Mouse (Mus musculus): ENCODE data around the gene Abca13. TPM values are rescaled to one million over a fixed set of nuclear protein-coding genes. Genes with fewer than 3 reads are reported as not detected.

Gene Abca13
- polyA plus RNA-seq, 1 experiment = 0.15 TPM

DNA sequence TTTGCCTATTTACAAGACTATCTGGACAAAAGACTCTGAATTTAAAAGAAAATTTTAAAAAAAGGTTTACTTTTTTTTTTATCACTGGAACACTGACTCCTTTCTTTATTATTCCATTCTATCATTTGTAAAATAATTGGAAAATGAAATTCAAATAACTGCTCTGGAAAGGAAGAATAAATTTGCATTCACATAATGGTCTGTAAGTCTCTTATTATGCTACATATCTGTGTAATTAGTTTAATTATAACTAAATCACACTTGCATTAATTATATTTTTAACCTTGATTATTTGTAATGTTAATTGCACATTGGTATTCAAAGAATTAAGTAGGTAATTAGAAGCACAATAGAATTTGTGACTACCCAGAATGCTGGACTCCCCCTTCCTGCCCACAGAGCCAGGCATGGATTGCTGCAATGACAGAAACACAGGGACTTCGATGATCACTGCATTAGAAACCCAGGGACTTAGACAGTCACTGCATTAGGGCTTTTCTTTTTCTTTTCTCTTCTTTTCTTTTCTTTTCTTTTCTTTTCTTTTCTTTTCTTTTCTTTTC is 400.1 kb downstream of the Abca13 start:
- WGBS = 75% methylated on average over 1 of the region's 1 CpGs
- DNase-seq = no peak
- TF ChIP-seq CTCF (IDR thresholded peaks at IDR 0.05; ENCODE audit: borderline replicate concordance, control insufficient read depth, extremely low read depth, insufficient read depth, low read length, poor library complexity) (no peak), POLR2A (IDR thresholded peaks at IDR 0.05; ENCODE audit: control insufficient read depth, extremely low read depth, insufficient read depth, low read length, poor library complexity) (no peak)
- Histone ChIP-seq H3K4me3 (ENCODE audit: control insufficient read depth, insufficient read depth, low read length) (no peak overlapping the region), H3K27ac (ENCODE audit: control insufficient read depth, insufficient read depth, low read length) (no peak overlapping the region), H3K36me3 (ENCODE audit: control insufficient read depth, insufficient read depth, low read length) (no peaks in the 10 kb centered on the region), H3K27me3 (ENCODE audit: control insufficient read depth, insufficient read depth, low read length) (no peaks in the 10 kb centered on the region), H3K4me1 (replicated peaks; ENCODE audit: control insufficient read depth, insufficient read depth, low read length) (no peaks in the 10 kb centered on the region)

DNA sequence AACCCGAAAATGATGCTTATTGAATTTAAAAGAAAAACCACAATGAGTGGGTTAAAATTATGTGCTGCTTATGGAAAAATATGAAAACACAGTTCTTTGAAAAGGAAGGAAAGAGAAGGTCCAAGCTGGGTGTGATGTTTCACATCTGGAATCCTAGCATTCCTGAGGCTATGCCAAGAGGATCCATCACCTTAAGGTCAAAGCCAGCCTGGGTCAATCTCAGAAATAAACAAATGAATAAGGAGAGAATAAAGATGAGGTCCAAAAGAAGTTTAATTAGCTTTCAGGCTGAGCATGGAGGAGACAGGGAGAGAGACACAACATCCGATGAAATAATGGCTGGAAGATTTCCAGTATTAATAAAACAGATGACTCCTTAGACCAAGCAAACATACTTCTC is 405.6 kb downstream of the Abca13 start:
- Histone ChIP-seq H3K4me3 (ENCODE audit: control insufficient read depth, insufficient read depth, low read length) (no peak overlapping the region), H3K27ac (ENCODE audit: control insufficient read depth, insufficient read depth, low read length) (no peak overlapping the region), H3K4me1 (replicated peaks; ENCODE audit: control insufficient read depth, insufficient read depth, low read length) (no peaks in the 10 kb centered on the region), H3K27me3 (ENCODE audit: control insufficient read depth, insufficient read depth, low read length) (no peaks in the 10 kb centered on the region), H3K36me3 (ENCODE audit: control insufficient read depth, insufficient read depth, low read length) (no peaks in the 10 kb centered on the region)
- 71% methylated on average over 2 of the region's 2 CpGs for WGBS
- TF ChIP-seq CTCF (IDR thresholded peaks at IDR 0.05; ENCODE audit: borderline replicate concordance, control insufficient read depth, extremely low read depth, insufficient read depth, low read length, poor library complexity) = no peak
- DNase-seq = no peak

DNA sequence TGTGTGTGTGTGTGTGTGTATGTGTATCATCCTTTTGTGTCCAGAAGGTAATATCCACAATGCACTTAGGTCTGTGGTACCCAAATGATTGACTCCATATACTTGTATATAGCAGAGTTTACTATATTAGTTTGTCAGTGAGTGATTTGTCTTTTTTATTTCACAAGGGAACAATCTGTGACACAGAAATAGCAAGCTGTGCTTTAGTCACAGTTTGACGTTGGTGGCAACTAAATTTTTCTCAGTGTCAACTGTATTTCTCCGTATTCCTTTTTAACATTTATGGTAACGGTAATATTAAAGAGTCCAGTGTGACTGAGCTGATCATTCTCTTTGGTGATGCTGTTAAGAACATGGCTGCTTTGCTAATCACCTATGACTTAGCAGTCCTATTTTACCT is 409.4 kb downstream of the Abca13 start:
- no peak overlapping the region for H3K4me3 ChIP-seq (ENCODE audit: control insufficient read depth, insufficient read depth, low read length)
- 92% methylated on average over 3 of the region's 3 CpGs for WGBS
- TF ChIP-seq CTCF (IDR thresholded peaks at IDR 0.05; ENCODE audit: borderline replicate concordance, control insufficient read depth, extremely low read depth, insufficient read depth, low read length, poor library complexity) (no peak), POLR2A (IDR thresholded peaks at IDR 0.05; ENCODE audit: control insufficient read depth, extremely low read depth, insufficient read depth, low read length, poor library complexity) (no peak)
- DNase-seq = no peak
- H3K27ac ChIP-seq (ENCODE audit: control insufficient read depth, insufficient read depth, low read length) = no peak overlapping the region
- no peaks in the 10 kb centered on the region for H3K4me1 ChIP-seq (replicated peaks; ENCODE audit: control insufficient read depth, insufficient read depth, low read length)
- H3K36me3 ChIP-seq (ENCODE audit: control insufficient read depth, insufficient read depth, low read length) = no peaks in the 10 kb centered on the region
- no peaks in the 10 kb centered on the region for H3K27me3 ChIP-seq (ENCODE audit: control insufficient read depth, insufficient read depth, low read length)

DNA sequence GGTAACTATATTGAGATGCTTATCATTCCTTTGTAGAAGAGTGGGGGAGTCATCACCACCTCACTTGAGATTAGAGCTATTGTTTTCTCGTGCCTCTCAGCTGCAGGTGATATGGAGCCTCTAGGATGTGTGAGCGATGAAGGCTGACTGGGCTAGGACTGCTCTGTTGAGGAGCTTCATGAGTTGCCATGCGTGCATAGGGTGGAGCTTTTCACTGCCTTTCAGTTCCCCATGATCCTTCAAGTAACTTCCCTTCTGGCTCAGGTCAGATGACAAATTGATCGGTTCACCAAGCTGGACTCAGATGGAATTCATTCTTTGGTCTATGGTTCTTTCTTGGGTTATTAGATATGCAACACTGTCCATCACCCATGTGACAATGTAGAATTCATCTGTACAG is 410.4 kb downstream of the Abca13 start:
- Histone ChIP-seq H3K27me3 (ENCODE audit: control insufficient read depth, insufficient read depth, low read length) (no peaks in the 10 kb centered on the region), H3K4me3 (ENCODE audit: control insufficient read depth, insufficient read depth, low read length) (no peak overlapping the region), H3K27ac (ENCODE audit: control insufficient read depth, insufficient read depth, low read length) (no peak overlapping the region), H3K36me3 (ENCODE audit: control insufficient read depth, insufficient read depth, low read length) (no peaks in the 10 kb centered on the region), H3K4me1 (replicated peaks; ENCODE audit: control insufficient read depth, insufficient read depth, low read length) (no peaks in the 10 kb centered on the region)
- no peak for TF ChIP-seq CTCF (IDR thresholded peaks at IDR 0.05; ENCODE audit: borderline replicate concordance, control insufficient read depth, extremely low read depth, insufficient read depth, low read length, poor library complexity)
- TF ChIP-seq POLR2A (IDR thresholded peaks at IDR 0.05; ENCODE audit: control insufficient read depth, extremely low read depth, insufficient read depth, low read length, poor library complexity) = no peak
- whole genome bisulfite sequencing = 77% methylated on average over 4 of the region's 4 CpGs
- no peak for DNase-seq

DNA sequence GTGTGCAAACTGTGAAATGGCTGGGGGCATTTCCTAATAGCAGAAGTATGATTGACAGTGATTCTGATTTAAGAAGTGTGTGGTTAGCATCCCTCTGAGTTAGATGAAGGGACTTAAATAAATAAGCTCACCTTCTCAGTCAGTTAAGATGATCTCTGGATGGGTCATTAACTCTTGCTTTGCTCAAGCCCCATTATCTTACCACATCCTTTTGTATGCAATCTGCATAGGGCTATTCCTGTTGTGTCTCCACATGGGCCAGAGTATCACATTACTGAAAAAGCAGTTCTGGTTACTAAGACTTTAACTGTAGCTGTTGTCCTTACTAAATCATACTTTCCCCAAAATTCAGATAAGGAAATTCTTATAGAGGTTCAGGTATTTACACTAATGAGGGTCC is 416.5 kb downstream of the Abca13 start:
- TF ChIP-seq POLR2A (IDR thresholded peaks at IDR 0.05; ENCODE audit: control insufficient read depth, extremely low read depth, insufficient read depth, low read length, poor library complexity) (no peak), CTCF (IDR thresholded peaks at IDR 0.05; ENCODE audit: borderline replicate concordance, control insufficient read depth, extremely low read depth, insufficient read depth, low read length, poor library complexity) (no peak)
- DNase-seq = no peak
- Histone ChIP-seq H3K27ac (ENCODE audit: control insufficient read depth, insufficient read depth, low read length) (no peak overlapping the region), H3K4me1 (replicated peaks; ENCODE audit: control insufficient read depth, insufficient read depth, low read length) (no peaks in the 10 kb centered on the region), H3K27me3 (ENCODE audit: control insufficient read depth, insufficient read depth, low read length) (no peaks in the 10 kb centered on the region), H3K36me3 (ENCODE audit: control insufficient read depth, insufficient read depth, low read length) (no peaks in the 10 kb centered on the region), H3K4me3 (ENCODE audit: control insufficient read depth, insufficient read depth, low read length) (no peak overlapping the region)

- no peaks in the 10 kb centered on the region for H3K36me3 ChIP-seq (ENCODE audit: control insufficient read depth, insufficient read depth, low read length)
- no peak for DNase-seq
- WGBS = 86% methylated on average over 3 of the region's 3 CpGs
- no peak for TF ChIP-seq POLR2A (IDR thresholded peaks at IDR 0.05; ENCODE audit: control insufficient read depth, extremely low read depth, insufficient read depth, low read length, poor library complexity)
- no peak for TF ChIP-seq CTCF (IDR thresholded peaks at IDR 0.05; ENCODE audit: borderline replicate concordance, control insufficient read depth, extremely low read depth, insufficient read depth, low read length, poor library complexity)
- no peak overlapping the region for H3K27ac ChIP-seq (ENCODE audit: control insufficient read depth, insufficient read depth, low read length)
- H3K4me3 ChIP-seq (ENCODE audit: control insufficient read depth, insufficient read depth, low read length) = no peak overlapping the region
- no peaks in the 10 kb centered on the region for H3K27me3 ChIP-seq (ENCODE audit: control insufficient read depth, insufficient read depth, low read length)
- no peaks in the 10 kb centered on the region for H3K4me1 ChIP-seq (replicated peaks; ENCODE audit: control insufficient read depth, insufficient read depth, low read length)
Observed at GRCm38 (mm10) chr11:9609075-9609474, 417.3 kb downstream of the Abca13 start.

DNA sequence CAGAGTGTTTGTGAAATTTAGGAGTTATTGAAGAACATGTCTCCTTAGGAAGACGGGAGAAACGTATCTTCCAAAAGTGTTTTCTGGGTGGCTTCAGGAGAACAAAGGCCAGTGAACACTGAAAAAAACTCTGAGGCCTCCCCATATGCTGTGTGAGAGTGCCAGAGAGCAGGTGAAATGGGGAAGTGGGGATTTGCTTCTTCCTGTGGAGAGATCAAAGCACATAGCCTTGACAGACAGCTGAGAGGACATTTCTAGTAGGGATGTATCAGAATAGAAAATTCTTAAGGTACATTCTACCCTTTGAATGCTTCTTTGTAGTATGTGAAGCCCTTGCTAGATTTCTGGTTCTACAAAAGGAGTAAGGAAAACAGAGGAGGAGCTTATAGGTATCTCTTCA is 424.4 kb downstream of the Abca13 start:
- TF ChIP-seq POLR2A (IDR thresholded peaks at IDR 0.05; ENCODE audit: control insufficient read depth, extremely low read depth, insufficient read depth, low read length, poor library complexity) (no peak), CTCF (IDR thresholded peaks at IDR 0.05; ENCODE audit: borderline replicate concordance, control insufficient read depth, extremely low read depth, insufficient read depth, low read length, poor library complexity) (no peak)
- no peaks in the 10 kb centered on the region for H3K4me1 ChIP-seq (replicated peaks; ENCODE audit: control insufficient read depth, insufficient read depth, low read length)
- H3K27me3 ChIP-seq (ENCODE audit: control insufficient read depth, insufficient read depth, low read length) = no peaks in the 10 kb centered on the region
- H3K27ac ChIP-seq (ENCODE audit: control insufficient read depth, insufficient read depth, low read length) = no peak overlapping the region
- no peak for DNase-seq
- WGBS = 22% methylated on average over 2 of the region's 2 CpGs
- no peaks in the 10 kb centered on the region for H3K36me3 ChIP-seq (ENCODE audit: control insufficient read depth, insufficient read depth, low read length)
- no peak overlapping the region for H3K4me3 ChIP-seq (ENCODE audit: control insufficient read depth, insufficient read depth, low read length)

Data from thymus, adult 2 months (tissue).